Mouse (Mus musculus) lung, postnatal 0 days (tissue): Measurements from ENCODE around the gene Lrcol1. TPM values are rescaled to one million over a fixed set of nuclear protein-coding genes. Genes with fewer than 3 reads are reported as not detected.
A peak's percentile ranks its signal among the peaks of the same experiment; 100 is the strongest.

ENCODE experiments used
- ATAC-seq: fragments of 200-750 bp; cut with Nextera tagmentation; 2 replicates; pipeline ENCODE4 v1.8.0; 2017; ENCODE audit warnings: moderate library complexity
- DNase-seq: peaks from one replicate; pipeline ENCODE4 v3.0.0-alpha.2; 2016; ENCODE audit warnings: low spot score
- H3K27ac ChIP-seq: fragments of 300-500 bp; sonication (generic); 2 replicates; pipeline ENCODE4 v1.5.1; 2014; ENCODE audit warnings: antibody characterized with exemption, mild to moderate bottlenecking, low read length, mixed read lengths
- H3K27me3 ChIP-seq: fragments of 300-500 bp; sonication (generic); replicated peaks from 2 replicates; pipeline ENCODE4 v1.6.1; 2014; ENCODE audit warnings: low read length, mixed read lengths; ENCODE audit not compliant: insufficient read depth
- H3K36me3 ChIP-seq: fragments of 300-500 bp; sonication (generic); 2 replicates; pipeline ENCODE4 v1.6.1; 2014; ENCODE audit warnings: low read length, mixed read lengths; ENCODE audit not compliant: insufficient read depth
- H3K4me1 ChIP-seq: fragments of 300-500 bp; sonication (generic); 2 replicates; pipeline ENCODE4 v1.6.1; 2014; ENCODE audit warnings: antibody characterized with exemption, low read depth, low read length, mixed read lengths; ENCODE audit not compliant: insufficient read depth
- H3K4me2 ChIP-seq: fragments of 300-500 bp; sonication (generic); replicated peaks from 2 replicates; pipeline ENCODE4 v1.6.1; 2014; ENCODE audit warnings: low read depth, mild to moderate bottlenecking, low read length, moderate library complexity, mixed read lengths
- H3K4me3 ChIP-seq: fragments of 300-500 bp; sonication (generic); 2 replicates; pipeline ENCODE4 v1.5.1; 2014; ENCODE audit warnings: low read depth, low read length
- H3K9ac ChIP-seq: fragments of 300-500 bp; sonication (generic); replicated peaks from 2 replicates; pipeline ENCODE4 v1.6.1; 2014; ENCODE audit warnings: low read depth, mild to moderate bottlenecking
- H3K9me3 ChIP-seq: fragments of 300-500 bp; sonication (generic); 2 replicates; pipeline ENCODE4 v1.6.1; 2016; ENCODE audit warnings: low read length, mixed read lengths
- CTCF ChIP-seq: IDR thresholded peaks from 2 replicates; pipeline ENCODE4 v1.5.1; 2016; ENCODE audit warnings: antibody characterized with exemption, mild to moderate bottlenecking
- EP300 ChIP-seq: IDR thresholded peaks from 2 replicates; pipeline ENCODE4 v1.6.1; 2016; ENCODE audit warnings: antibody characterized with exemption, mild to moderate bottlenecking, control low read depth
- WGBS: fragments of 180-500 bp; shearing (Covaris S2); extraction: QIAGEN DNeasy Blood & Tissue Kit; methylation state at CpG from one replicate; pipeline ENCODE4 v1.1.7; 2014; 5-methylcytosine and 5-hydroxymethylcytosine counted together
- polyA plus RNA-seq: library from polyadenylated mRNA; unstranded; fragments of >200 nt; fragmentation: Nextera tagmentation; extraction: Ambion mirVana; gene quantifications from 2 replicates; pipeline ENCODE4 v1.2.1, GENCODE M21; 2015

Lrcol1 gene
- 2.0 and 2.1 TPM in 2 replicates for polyA plus RNA-seq

DNA sequence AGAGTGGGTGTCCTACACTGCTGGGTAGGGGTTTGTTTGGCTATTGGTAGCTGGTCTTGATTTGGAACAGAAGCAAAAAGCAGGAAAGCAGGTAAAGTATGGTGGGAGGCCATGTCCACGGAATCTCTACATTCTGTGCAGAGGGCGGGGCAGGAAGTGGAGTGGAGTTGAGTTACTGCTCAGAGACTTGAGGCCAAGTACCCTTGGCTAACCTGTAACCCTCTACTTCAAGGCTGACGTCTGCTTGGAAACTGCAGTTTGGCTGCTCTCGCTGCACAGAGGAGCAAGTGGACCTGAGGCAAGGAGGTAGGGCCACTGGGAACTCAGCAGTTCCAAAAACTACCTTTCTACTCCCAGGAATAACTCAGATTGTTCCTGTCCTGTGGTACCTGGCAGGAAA, at the start of gene Lrcol1:
TSS of gene Lrcol1 (plus strand) at position 207 of the 400 bp plus-strand sequence.
- Histone ChIP-seq H3K36me3 (no peaks in the 10 kb centered on the region), H3K27ac (peak within 1 kb of the TSS; percentile 39), H3K9ac (no peak within 1 kb of the TSS), H3K9me3 (no peaks in the 10 kb centered on the region), H3K4me1 (peaks cover 8% of the 10 kb centered on the region), H3K4me2 (no peak within 1 kb of the TSS), H3K27me3 (peaks cover 6% of the 10 kb centered on the region; the same call in 1 of the 2 replicates), H3K4me3 (no peak within 1 kb of the TSS)
- ATAC-seq (peak; percentile 87), DNase-seq (peak; percentile 88)
- WGBS, result 44% methylated on average over 4 of the region's 4 CpGs
- TF ChIP-seq CTCF (no peak), EP300 (no peak)

DNA sequence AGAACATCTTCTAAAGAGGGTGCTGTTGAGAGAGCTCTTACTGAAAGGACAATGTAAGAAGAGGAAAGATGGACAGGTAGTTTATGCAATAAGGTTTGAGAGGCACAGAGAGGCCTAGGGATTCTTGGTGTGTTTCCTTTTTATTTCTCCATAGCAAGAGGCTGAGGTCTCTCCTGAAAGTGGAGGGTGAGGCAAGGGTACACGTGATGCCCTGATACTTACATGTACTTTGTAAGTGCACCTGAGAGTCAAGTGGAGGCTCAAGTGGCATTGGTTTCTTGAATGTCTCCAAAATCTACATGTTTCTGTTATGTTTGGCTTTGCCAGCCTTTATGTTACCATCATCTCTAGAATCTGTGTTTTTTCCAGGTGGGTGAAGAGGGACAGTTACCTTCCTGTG, 47.9 kb upstream of the Lrcol1 start:
- TF ChIP-seq EP300 (0 out of 2 replicates have a peak, but pooled peaks have one; percentile 12), CTCF (no peak)
- no peaks in the 10 kb centered on the region for H3K36me3 ChIP-seq
- 64% methylated on average over 1 of the region's 1 CpGs for WGBS
- H3K4me1 ChIP-seq, result no peaks in the 10 kb centered on the region
- no peak overlapping the region for H3K9ac ChIP-seq
- no peak overlapping the region for H3K4me2 ChIP-seq
- ATAC-seq (peak; percentile 74), DNase-seq (peak; percentile 56)
- H3K9me3 ChIP-seq, result no peaks in the 10 kb centered on the region
- H3K27ac ChIP-seq, result no peak overlapping the region
- no peaks in the 10 kb centered on the region for H3K27me3 ChIP-seq
- no peak overlapping the region for H3K4me3 ChIP-seq

DNA sequence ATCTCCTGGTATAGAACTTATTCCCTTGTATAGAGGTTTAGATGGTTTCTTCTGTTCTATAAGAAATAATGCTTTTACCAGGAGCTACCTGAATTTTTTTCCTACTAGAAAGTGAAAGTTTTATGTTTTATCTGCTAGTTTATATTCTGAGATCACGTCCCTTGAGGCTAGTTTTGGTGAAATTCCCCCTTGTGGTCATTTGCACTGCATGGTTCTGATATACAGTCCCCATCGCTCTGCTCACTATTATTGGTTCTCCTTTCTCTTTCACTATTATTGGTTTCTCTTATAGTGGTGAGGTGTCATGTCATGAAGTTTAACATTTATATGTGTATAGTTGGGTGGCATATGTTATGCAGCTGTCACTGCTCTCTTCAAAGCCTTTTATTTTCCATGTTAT, 43.9 kb upstream of the Lrcol1 start:
- TF ChIP-seq CTCF (no peak), EP300 (no peak)
- H3K27me3 ChIP-seq, result no peaks in the 10 kb centered on the region
- 86% methylated on average over 2 of the region's 2 CpGs for WGBS
- no peak for DNase-seq
- H3K4me3 ChIP-seq, result no peak overlapping the region
- H3K9me3 ChIP-seq, result no peaks in the 10 kb centered on the region
- H3K36me3 ChIP-seq, result no peaks in the 10 kb centered on the region
- H3K9ac ChIP-seq, result no peak overlapping the region
- ATAC-seq, result no peak
- H3K4me1 ChIP-seq, result no peaks in the 10 kb centered on the region
- H3K27ac ChIP-seq, result no peak overlapping the region
- H3K4me2 ChIP-seq, result no peak overlapping the region

DNA sequence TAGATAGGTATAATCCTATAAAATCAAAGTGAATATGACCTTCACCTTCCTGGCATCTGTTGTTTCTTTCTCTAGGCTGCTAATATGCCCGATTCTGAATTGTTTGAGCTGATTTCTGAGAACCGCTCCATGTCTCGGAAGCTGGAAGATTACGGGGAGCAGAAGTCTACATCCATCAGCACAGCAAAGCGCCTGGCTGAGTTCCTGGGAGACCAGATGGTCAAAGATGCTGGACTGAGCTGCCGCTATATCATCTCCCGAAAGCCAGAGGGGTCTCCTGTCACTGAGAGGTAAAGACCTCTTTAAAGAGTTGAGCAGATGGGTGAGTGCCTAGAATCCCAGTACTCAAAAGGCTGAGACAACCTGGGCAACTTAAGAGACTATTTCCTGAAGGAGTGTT, 35.7 kb upstream of the Lrcol1 start:
- Histone ChIP-seq H3K4me1 (no peaks in the 10 kb centered on the region), H3K9me3 (no peaks in the 10 kb centered on the region), H3K27me3 (no peaks in the 10 kb centered on the region), H3K9ac (no peak overlapping the region), H3K4me2 (no peak overlapping the region), H3K4me3 (no peak overlapping the region), H3K36me3 (0 out of 2 replicates have a peak, but pooled peaks cover 5% of the 10 kb centered on the region), H3K27ac (no peak overlapping the region)
- no peak for DNase-seq
- TF ChIP-seq EP300 (no peak), CTCF (no peak)
- WGBS, result 93% methylated on average over 7 of the region's 7 CpGs
- no peak for ATAC-seq

DNA sequence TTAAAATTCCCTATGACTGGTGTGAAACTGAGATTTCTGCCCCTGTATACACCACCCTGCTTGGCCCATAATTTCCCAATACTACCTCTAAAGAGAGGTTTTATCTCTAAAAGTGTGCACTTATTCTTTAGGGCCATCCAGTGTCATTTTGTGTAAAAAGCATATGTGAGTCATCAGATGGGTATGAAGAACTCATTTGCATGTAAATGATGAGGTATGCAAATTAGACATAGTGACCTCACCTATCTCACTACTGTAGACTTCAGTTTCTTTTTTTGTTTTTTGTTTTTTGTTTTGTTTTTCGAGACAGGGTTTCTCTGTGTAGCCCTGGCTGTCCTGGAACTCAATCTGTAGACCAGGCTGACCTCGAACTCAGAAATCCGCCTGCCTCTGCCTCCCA, 31.4 kb upstream of the Lrcol1 start:
- Histone ChIP-seq H3K4me1 (no peaks in the 10 kb centered on the region), H3K36me3 (no peaks in the 10 kb centered on the region), H3K9ac (no peak overlapping the region), H3K27ac (no peak overlapping the region), H3K9me3 (no peaks in the 10 kb centered on the region), H3K4me3 (no peak overlapping the region), H3K27me3 (no peaks in the 10 kb centered on the region), H3K4me2 (no peak overlapping the region)
- TF ChIP-seq EP300 (no peak), CTCF (no peak)
- WGBS, result 95% methylated on average over 3 of the region's 3 CpGs
- no peak for ATAC-seq
- no peak for DNase-seq

DNA sequence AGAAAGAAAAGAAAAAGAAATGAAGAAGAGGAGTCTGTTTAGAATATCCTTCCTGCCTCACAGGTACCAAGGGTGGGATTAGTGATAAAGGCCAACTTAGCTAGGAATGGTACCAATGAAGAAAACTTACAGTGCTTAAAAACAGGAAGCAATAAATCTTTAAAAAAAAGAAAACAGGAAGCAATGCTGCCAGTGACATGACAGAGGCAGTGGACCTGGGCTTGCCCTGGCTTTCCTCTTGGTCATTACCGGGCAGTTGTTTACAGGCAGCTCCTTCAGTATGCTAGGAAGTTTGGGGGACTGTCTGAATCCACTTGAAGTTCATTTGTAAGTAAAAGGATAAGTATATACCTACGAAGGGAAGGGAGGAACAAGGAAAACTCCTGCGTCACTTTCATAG, 14.0 kb upstream of the Lrcol1 start:
- Histone ChIP-seq H3K27me3 (no peaks in the 10 kb centered on the region), H3K4me2 (no peak overlapping the region), H3K4me3 (no peak overlapping the region), H3K36me3 (no peaks in the 10 kb centered on the region; the same call in 1 of the 2 replicates), H3K9me3 (no peaks in the 10 kb centered on the region), H3K27ac (no peak overlapping the region), H3K9ac (no peak overlapping the region), H3K4me1 (no peaks in the 10 kb centered on the region)
- 70% methylated on average over 3 of the region's 3 CpGs for WGBS
- TF ChIP-seq EP300 (no peak), CTCF (no peak)
- DNase-seq (no peak), ATAC-seq (no peak)

DNA sequence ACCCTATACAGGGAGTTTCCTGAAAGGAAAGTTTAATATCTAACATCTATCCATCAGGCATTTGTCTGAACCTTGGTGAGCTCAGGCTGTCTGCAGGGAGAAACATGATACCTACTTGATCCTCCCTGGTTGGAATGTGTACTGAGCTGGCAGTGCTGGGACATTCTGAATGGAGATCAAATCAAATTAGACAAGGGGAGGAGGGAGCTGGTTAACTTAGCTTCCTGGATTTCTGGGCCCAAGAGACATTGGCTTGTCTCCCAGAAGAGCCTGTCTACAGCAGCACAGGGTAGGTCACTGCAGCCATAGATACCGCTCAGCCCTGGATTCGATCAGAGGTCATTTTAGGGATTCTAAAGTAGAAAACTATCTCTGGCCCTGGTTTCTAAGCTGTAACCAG, 5.7 kb upstream of the Lrcol1 start:
- WGBS, result 60% methylated on average over 2 of the region's 2 CpGs

More for the DNA sequence above, 5.7 kb upstream of the Lrcol1 start:
- Histone ChIP-seq H3K27me3 (peaks cover 6% of the 10 kb centered on the region; the same call in 1 of the 2 replicates), H3K4me1 (peaks cover 8% of the 10 kb centered on the region), H3K4me3 (no peak overlapping the region), H3K36me3 (no peaks in the 10 kb centered on the region), H3K9me3 (no peaks in the 10 kb centered on the region), H3K4me2 (no peak overlapping the region), H3K27ac (no peak overlapping the region), H3K9ac (no peak overlapping the region)
- no peak for DNase-seq
- no peak for ATAC-seq
- TF ChIP-seq CTCF (no peak), EP300 (no peak)
